Mouse (Mus musculus): Measurements from ENCODE around the gene Acad11. TPM values are rescaled to one million over a fixed set of nuclear protein-coding genes. Genes with fewer than 3 reads are reported as not detected.

Gene Acad11
- 132 and 141 TPM in 2 replicates for polyA plus RNA-seq (2012; rRNA removed)

GRCm38 (mm10) chr9:104063244-104063961 lies at the start of gene Acad11:
TSS of gene Acad11 (plus strand) at chr9:104063377.
- under 1% methylated on average over 30 of the region's 30 CpGs for WGBS
- TF ChIP-seq POLR2A (IDR thresholded peaks at IDR 0.05; ENCODE audit: low read depth, low read length) (peak; percentile 80), CTCF (conservative IDR thresholded peaks at IDR 0.05; ENCODE audit: insufficient read depth, insufficient read length, low read depth, low read length) (no peak)
- DNase-seq = peak; percentile 93
- Histone ChIP-seq H3K27me3 (replicated peaks; ENCODE audit: control insufficient read depth, insufficient read depth, low read length) (no peaks in the 10 kb centered on the region), H3K4me1 (ENCODE audit: control insufficient read depth, insufficient read depth, low read length) (peaks cover 5% of the 10 kb centered on the region; the same call in 1 of the 2 replicates), H3K36me3 (ENCODE audit: control insufficient read depth, insufficient read depth, low read length) (no peaks in the 10 kb centered on the region), H3K27ac (ENCODE audit: insufficient read depth, low read depth, low read length) (peak within 1 kb of the TSS; percentile 92), H3K4me3 (ENCODE audit: insufficient read depth, low read depth, low read length) (peak within 1 kb of the TSS; percentile 99)

GRCm38 (mm10) chr9:104014526-104014925 lies 48.7 kb upstream of the Acad11 start:
- no peak overlapping the region for H3K27ac ChIP-seq (ENCODE audit: insufficient read depth, low read depth, low read length)
- no peaks in the 10 kb centered on the region for H3K27me3 ChIP-seq (replicated peaks; ENCODE audit: control insufficient read depth, insufficient read depth, low read length)
- WGBS = 81% methylated on average over 1 of the region's 1 CpGs
- no peaks in the 10 kb centered on the region for H3K4me1 ChIP-seq (ENCODE audit: control insufficient read depth, insufficient read depth, low read length)
- TF ChIP-seq CTCF (conservative IDR thresholded peaks at IDR 0.05; ENCODE audit: insufficient read depth, insufficient read length, low read depth, low read length) (no peak), POLR2A (IDR thresholded peaks at IDR 0.05; ENCODE audit: low read depth, low read length) (no peak)
- no peak overlapping the region for H3K4me3 ChIP-seq (ENCODE audit: insufficient read depth, low read depth, low read length)
- no peak for DNase-seq
- H3K36me3 ChIP-seq (ENCODE audit: control insufficient read depth, insufficient read depth, low read length) = peaks cover 7% of the 10 kb centered on the region

- H3K27ac ChIP-seq (ENCODE audit: insufficient read depth, low read depth, low read length) = no peak overlapping the region
- peaks cover 3% of the 10 kb centered on the region; the same call in 1 of the 2 replicates for H3K36me3 ChIP-seq (ENCODE audit: control insufficient read depth, insufficient read depth, low read length)
- WGBS = 70% methylated on average over 10 of the region's 10 CpGs
- H3K4me3 ChIP-seq (ENCODE audit: insufficient read depth, low read depth, low read length) = no peak overlapping the region
- no peaks in the 10 kb centered on the region for H3K4me1 ChIP-seq (ENCODE audit: control insufficient read depth, insufficient read depth, low read length)
- TF ChIP-seq POLR2A (IDR thresholded peaks at IDR 0.05; ENCODE audit: low read depth, low read length) (no peak), CTCF (conservative IDR thresholded peaks at IDR 0.05; ENCODE audit: insufficient read depth, insufficient read length, low read depth, low read length) (no peak)
- no peaks in the 10 kb centered on the region for H3K27me3 ChIP-seq (replicated peaks; ENCODE audit: control insufficient read depth, insufficient read depth, low read length)
- peak; percentile 45 for DNase-seq
These were observed 42.2 kb upstream of the Acad11 start for GRCm38 (mm10) chr9:104021026-104021425.

DNA sequence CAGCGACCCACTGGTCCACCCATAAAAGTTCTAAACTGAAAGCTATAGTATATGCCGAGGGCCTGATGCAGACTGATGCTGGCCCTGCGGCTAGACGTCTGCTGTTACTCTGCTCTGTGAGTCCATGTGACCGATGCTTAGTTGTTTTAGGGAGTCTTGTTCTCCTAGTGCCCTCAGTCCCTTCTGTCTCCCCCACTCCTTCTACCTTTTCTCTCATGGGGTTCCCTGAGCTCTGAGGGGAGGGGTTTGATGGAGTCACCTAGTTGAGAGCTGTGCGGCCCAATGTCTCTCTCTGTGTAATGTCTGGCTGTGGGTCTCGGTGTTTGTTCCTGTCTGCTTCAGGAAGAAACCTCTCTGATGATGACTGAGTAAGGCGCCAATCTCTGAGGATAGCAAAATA lies 36.0 kb upstream of the Acad11 start:
- DNase-seq = no peak
- Histone ChIP-seq H3K4me3 (ENCODE audit: insufficient read depth, low read depth, low read length) (no peak overlapping the region), H3K4me1 (ENCODE audit: control insufficient read depth, insufficient read depth, low read length) (no peaks in the 10 kb centered on the region), H3K27me3 (replicated peaks; ENCODE audit: control insufficient read depth, insufficient read depth, low read length) (no peaks in the 10 kb centered on the region), H3K36me3 (ENCODE audit: control insufficient read depth, insufficient read depth, low read length) (no peaks in the 10 kb centered on the region), H3K27ac (ENCODE audit: insufficient read depth, low read depth, low read length) (no peak overlapping the region)
- TF ChIP-seq CTCF (conservative IDR thresholded peaks at IDR 0.05; ENCODE audit: insufficient read depth, insufficient read length, low read depth, low read length) (no peak), POLR2A (IDR thresholded peaks at IDR 0.05; ENCODE audit: low read depth, low read length) (no peak)
- WGBS = 98% methylated on average over 8 of the region's 8 CpGs

GRCm38 (mm10) chr9:104029861-104030260 lies 33.3 kb upstream of the Acad11 start:
- Histone ChIP-seq H3K4me1 (ENCODE audit: control insufficient read depth, insufficient read depth, low read length) (no peaks in the 10 kb centered on the region), H3K36me3 (ENCODE audit: control insufficient read depth, insufficient read depth, low read length) (no peaks in the 10 kb centered on the region), H3K4me3 (ENCODE audit: insufficient read depth, low read depth, low read length) (no peak overlapping the region), H3K27me3 (replicated peaks; ENCODE audit: control insufficient read depth, insufficient read depth, low read length) (no peaks in the 10 kb centered on the region), H3K27ac (ENCODE audit: insufficient read depth, low read depth, low read length) (no peak overlapping the region)
- DNase-seq = no peak
- TF ChIP-seq CTCF (conservative IDR thresholded peaks at IDR 0.05; ENCODE audit: insufficient read depth, insufficient read length, low read depth, low read length) (no peak), POLR2A (IDR thresholded peaks at IDR 0.05; ENCODE audit: low read depth, low read length) (no peak)
- WGBS = 89% methylated on average over 11 of the region's 11 CpGs

GRCm38 (mm10) chr9:104034231-104034630 lies 28.9 kb upstream of the Acad11 start:
- 81% methylated on average over 8 of the region's 8 CpGs for WGBS
- TF ChIP-seq POLR2A (IDR thresholded peaks at IDR 0.05; ENCODE audit: low read depth, low read length) = no peak
- TF ChIP-seq CTCF (conservative IDR thresholded peaks at IDR 0.05; ENCODE audit: insufficient read depth, insufficient read length, low read depth, low read length) = no peak
- no peak overlapping the region for H3K27ac ChIP-seq (ENCODE audit: insufficient read depth, low read depth, low read length)
- H3K36me3 ChIP-seq (ENCODE audit: control insufficient read depth, insufficient read depth, low read length) = no peaks in the 10 kb centered on the region; the same call in 1 of the 2 replicates
- H3K4me3 ChIP-seq (ENCODE audit: insufficient read depth, low read depth, low read length) = no peak overlapping the region
- no peaks in the 10 kb centered on the region for H3K4me1 ChIP-seq (ENCODE audit: control insufficient read depth, insufficient read depth, low read length)
- DNase-seq = no peak
- no peaks in the 10 kb centered on the region for H3K27me3 ChIP-seq (replicated peaks; ENCODE audit: control insufficient read depth, insufficient read depth, low read length)

- DNase-seq = no peak
- H3K27me3 ChIP-seq (replicated peaks; ENCODE audit: control insufficient read depth, insufficient read depth, low read length) = no peaks in the 10 kb centered on the region
- WGBS = 89% methylated on average over 6 of the region's 6 CpGs
- H3K4me1 ChIP-seq (ENCODE audit: control insufficient read depth, insufficient read depth, low read length) = no peaks in the 10 kb centered on the region
- no peak overlapping the region for H3K27ac ChIP-seq (ENCODE audit: insufficient read depth, low read depth, low read length)
- no peak overlapping the region for H3K4me3 ChIP-seq (ENCODE audit: insufficient read depth, low read depth, low read length)
- TF ChIP-seq POLR2A (IDR thresholded peaks at IDR 0.05; ENCODE audit: low read depth, low read length) (no peak), CTCF (conservative IDR thresholded peaks at IDR 0.05; ENCODE audit: insufficient read depth, insufficient read length, low read depth, low read length) (no peak)
- no peaks in the 10 kb centered on the region; the same call in 1 of the 2 replicates for H3K36me3 ChIP-seq (ENCODE audit: control insufficient read depth, insufficient read depth, low read length)
These were observed 28.5 kb upstream of the Acad11 start for GRCm38 (mm10) chr9:104034718-104035117.
